Mouse (Mus musculus): ENCODE results near the gene Vpreb3. TPM values are rescaled to one million over a fixed set of nuclear protein-coding genes. Genes with fewer than 3 reads are reported as not detected.

The Vpreb3 gene
- polyA plus RNA-seq, 2 experiments = 0.85 to 2.5 TPM

- TF ChIP-seq EP300 (IDR thresholded peaks at IDR 0.05; ENCODE audit: low read depth) (no peak), CTCF (IDR thresholded peaks at IDR 0.05; ENCODE audit: low read depth) (no peak)
- DNase-seq (ENCODE audit: low read depth in 3 of 3, low spot score in 3 of 3) = no peak
- Histone ChIP-seq H3K9ac (replicated peaks) (no peak overlapping the region), H3K27me3 (ENCODE audit: control insufficient read depth, insufficient read depth, low read length) (peaks cover 42% of the 10 kb centered on the region), H3K36me3 (replicated peaks; ENCODE audit: control insufficient read depth, insufficient read depth, low read depth) (no peaks in the 10 kb centered on the region), H3K4me1 (replicated peaks; ENCODE audit: control insufficient read depth in 2 of 2, insufficient read depth in 2 of 2, low read length in 1 of 2) (peaks cover 5 to 17% of the 10 kb centered on the region in 2 experiments), H3K27ac (no peak overlapping the region), H3K9me3 (ENCODE audit: control insufficient read depth, low read length) (no peaks in the 10 kb centered on the region), H3K4me3 (ENCODE audit: insufficient read depth in 1 of 2, low read depth in 2 of 2, low read length in 2 of 2) (no peak overlapping the region), H3K4me2 (ENCODE audit: low read depth) (no peak overlapping the region)
- 25% methylated on average over 7 of the region's 7 CpGs for WGBS (ENCODE audit: insufficient replicate concordance)
- ATAC-seq (ENCODE audit: insufficient read depth) = no peak
These were observed 11.5 kb upstream of the Vpreb3 start for GRCm38 (mm10) chr10:75931311-75931710.

- H3K4me1 ChIP-seq (replicated peaks; ENCODE audit: control insufficient read depth in 2 of 2, insufficient read depth in 2 of 2, low read length in 1 of 2) = peaks cover 14 to 23% of the 10 kb centered on the region in 2 experiments
- H3K27ac ChIP-seq = no peak overlapping the region
- TF ChIP-seq CTCF (IDR thresholded peaks at IDR 0.05; ENCODE audit: low read depth) (no peak), EP300 (IDR thresholded peaks at IDR 0.05; ENCODE audit: low read depth) (no peak)
- H3K27me3 ChIP-seq (ENCODE audit: control insufficient read depth, insufficient read depth, low read length) = peaks cover 42% of the 10 kb centered on the region
- H3K9me3 ChIP-seq (ENCODE audit: control insufficient read depth, low read length) = no peaks in the 10 kb centered on the region
- no peak overlapping the region; the same call in 1 of the 2 replicates for H3K9ac ChIP-seq (replicated peaks)
- ATAC-seq (ENCODE audit: insufficient read depth) (peak; percentile 14; the same call in 1 of the 2 replicates), DNase-seq (ENCODE audit: low read depth in 3 of 3, low spot score in 3 of 3) (no peak)
- 2% methylated on average over 40 of the region's 44 CpGs for WGBS (ENCODE audit: insufficient replicate concordance)
- H3K36me3 ChIP-seq (replicated peaks; ENCODE audit: control insufficient read depth, insufficient read depth, low read depth) = peaks cover 2% of the 10 kb centered on the region; the same call in 1 of the 2 replicates
- peak overlapping the region; percentile 35 to 51 for H3K4me3 ChIP-seq (ENCODE audit: insufficient read depth in 1 of 2, low read depth in 2 of 2, low read length in 2 of 2)
- peak overlapping the region; percentile 67 for H3K4me2 ChIP-seq (ENCODE audit: low read depth)
These were observed 10.7 kb upstream of the Vpreb3 start for GRCm38 (mm10) chr10:75932081-75932678.

GRCm38 (mm10) chr10:75932891-75933290 is 10.0 kb upstream of the Vpreb3 start, which contains the start of gene Chchd10:
Gene Chchd10 (plus strand): TSS chr10:75933130.
- WGBS (ENCODE audit: insufficient replicate concordance) = 42% methylated on average over 6 of the region's 6 CpGs
- TF ChIP-seq EP300 (IDR thresholded peaks at IDR 0.05; ENCODE audit: low read depth) (no peak), CTCF (IDR thresholded peaks at IDR 0.05; ENCODE audit: low read depth) (no peak)
- Histone ChIP-seq H3K27ac (no peak within 1 kb of the TSS), H3K4me2 (ENCODE audit: low read depth) (peak within 1 kb of the TSS; percentile 67), H3K9ac (replicated peaks) (no peak within 1 kb of the TSS; the same call in 1 of the 2 replicates), H3K27me3 (ENCODE audit: control insufficient read depth, insufficient read depth, low read length) (peaks cover 42% of the 10 kb centered on the region), H3K4me3 (ENCODE audit: insufficient read depth in 1 of 2, low read depth in 2 of 2, low read length in 2 of 2) (peak within 1 kb of the TSS; percentile 35 to 51), H3K36me3 (replicated peaks; ENCODE audit: control insufficient read depth, insufficient read depth, low read depth) (peaks cover 2% of the 10 kb centered on the region; the same call in 1 of the 2 replicates), H3K4me1 (replicated peaks; ENCODE audit: control insufficient read depth in 2 of 2, insufficient read depth in 2 of 2, low read length in 1 of 2) (peaks cover 20 to 29% of the 10 kb centered on the region in 2 experiments), H3K9me3 (ENCODE audit: control insufficient read depth, low read length) (no peaks in the 10 kb centered on the region)
- ATAC-seq (ENCODE audit: insufficient read depth) = no peak
- no peak for DNase-seq (ENCODE audit: low read depth in 3 of 3, low spot score in 3 of 3)

- no peaks in the 10 kb centered on the region for H3K9me3 ChIP-seq (ENCODE audit: control insufficient read depth, low read length)
- H3K4me3 ChIP-seq (ENCODE audit: insufficient read depth in 1 of 2, low read depth in 2 of 2, low read length in 2 of 2) = peak overlapping the region in 1 of 2 experiments; percentile 80; a peak in 1 of 4 replicates
- ATAC-seq (ENCODE audit: insufficient read depth) (no peak), DNase-seq (ENCODE audit: low read depth in 3 of 3, low spot score in 3 of 3) (no peak)
- peak overlapping the region; percentile 98 for H3K4me2 ChIP-seq (ENCODE audit: low read depth)
- peaks cover 26 to 42% of the 10 kb centered on the region in 2 experiments for H3K4me1 ChIP-seq (replicated peaks; ENCODE audit: control insufficient read depth in 2 of 2, insufficient read depth in 2 of 2, low read length in 1 of 2)
- TF ChIP-seq EP300 (IDR thresholded peaks at IDR 0.05; ENCODE audit: low read depth) (no peak), CTCF (IDR thresholded peaks at IDR 0.05; ENCODE audit: low read depth) (no peak)
- no peak overlapping the region; the same call in 1 of the 2 replicates for H3K9ac ChIP-seq (replicated peaks)
- 18% methylated on average over 1 of the region's 1 CpGs for WGBS (ENCODE audit: insufficient replicate concordance)
- peaks cover 33% of the 10 kb centered on the region for H3K27me3 ChIP-seq (ENCODE audit: control insufficient read depth, insufficient read depth, low read length)
- H3K36me3 ChIP-seq (replicated peaks; ENCODE audit: control insufficient read depth, insufficient read depth, low read depth) = peaks cover 2% of the 10 kb centered on the region; the same call in 1 of the 2 replicates
- no peak overlapping the region for H3K27ac ChIP-seq
These were observed 7.9 kb upstream of the Vpreb3 start for GRCm38 (mm10) chr10:75934991-75935390.
